Mouse (Mus musculus) hindbrain, embryonic 13.5 days (tissue): ENCODE results near the gene Tuba1a. TPM values are rescaled to one million over a fixed set of nuclear protein-coding genes. Genes with fewer than 3 reads are reported as not detected.
"Not testable (repeated sequence)": the region's sequence is repeated elsewhere in the genome, so short reads cannot be mapped to it uniquely, and the experiment has no call there.

Source experiments
- ATAC-seq: fragments of 200-750 bp; cut with Nextera tagmentation; 2 replicates; pipeline ENCODE4 v1.8.0; 2017; ENCODE audit warnings: moderate TSS enrichment; ENCODE audit not compliant: low FRiP score
- H3K27ac ChIP-seq: fragments of 300-500 bp; sonication (generic); 2 replicates; pipeline ENCODE4 v1.5.1; 2015; ENCODE audit warnings: inconsistent platforms, mild to moderate bottlenecking, moderate library complexity
- H3K27me3 ChIP-seq: fragments of 300-500 bp; sonication (generic); 2 replicates; pipeline ENCODE4 v1.6.1; 2015; ENCODE audit warnings: mild to moderate bottlenecking, inconsistent platforms
- H3K36me3 ChIP-seq: fragments of 300-500 bp; sonication (generic); 2 replicates; pipeline ENCODE4 v1.6.1; 2015; ENCODE audit warnings: mild to moderate bottlenecking, inconsistent platforms
- H3K4me1 ChIP-seq: fragments of 300-500 bp; sonication (generic); replicated peaks from 2 replicates; pipeline ENCODE4 v1.6.1; 2015; ENCODE audit warnings: inconsistent platforms
- H3K4me2 ChIP-seq: fragments of 300-500 bp; sonication (generic); 2 replicates; pipeline ENCODE4 v1.6.1; 2015; ENCODE audit warnings: inconsistent platforms, mild to moderate bottlenecking, moderate library complexity
- H3K4me3 ChIP-seq: fragments of 300-500 bp; sonication (generic); 2 replicates; pipeline ENCODE4 v1.5.1; 2015; ENCODE audit warnings: mild to moderate bottlenecking, inconsistent platforms
- H3K9ac ChIP-seq: fragments of 300-500 bp; sonication (generic); 2 replicates; pipeline ENCODE4 v1.6.1; 2015; ENCODE audit warnings: mild to moderate bottlenecking, inconsistent platforms
- H3K9me3 ChIP-seq: fragments of 300-500 bp; sonication (generic); 2 replicates; pipeline ENCODE4 v1.6.1; 2016; ENCODE audit warnings: inconsistent platforms
- WGBS: fragments of 180-500 bp; shearing (Covaris S2); methylation state at CpG from one replicate; pipeline ENCODE4 v1.1.7; 2015; 5-methylcytosine and 5-hydroxymethylcytosine counted together
- polyA plus RNA-seq: library from polyadenylated mRNA; unstranded; fragments of >200 nt; fragmentation: Nextera tagmentation; extraction: Ambion mirVana; gene quantifications from 2 replicates; pipeline ENCODE4 v1.2.1, GENCODE M21; 2015

Gene Tuba1a
- polyA plus RNA-seq, 1 experiment from 2014 or later: 15,152 TPM

GRCm38 (mm10) chr15:98927566-98927965, 25.9 kb downstream of the Tuba1a start:
- H3K9me3 ChIP-seq: no peaks in the 10 kb centered on the region
- no peak overlapping the region for H3K4me3 ChIP-seq
- no peak overlapping the region for H3K4me2 ChIP-seq
- H3K27ac ChIP-seq: no peak overlapping the region
- no peak overlapping the region for H3K9ac ChIP-seq
- no peak for ATAC-seq
- H3K27me3 ChIP-seq: no peaks in the 10 kb centered on the region
- peaks cover 15% of the 10 kb centered on the region for H3K36me3 ChIP-seq
- H3K4me1 ChIP-seq: peaks cover 10% of the 10 kb centered on the region
- WGBS: 85% methylated on average over 5 of the region's 5 CpGs

GRCm38 (mm10) chr15:98924682-98925081, 28.8 kb downstream of the Tuba1a start:
- Histone ChIP-seq H3K4me3 (no peak overlapping the region), H3K27ac (no peak overlapping the region), H3K36me3 (peaks cover 3% of the 10 kb centered on the region; the same call in 1 of the 2 replicates), H3K27me3 (no peaks in the 10 kb centered on the region), H3K4me1 (peaks cover 2% of the 10 kb centered on the region), H3K9me3 (no peaks in the 10 kb centered on the region), H3K4me2 (no peak overlapping the region), H3K9ac (no peak overlapping the region)
- ATAC-seq: no peak
- WGBS: 86% methylated on average over 3 of the region's 3 CpGs

GRCm38 (mm10) chr15:98923031-98923537, 30.4 kb downstream of the Tuba1a start:
- Histone ChIP-seq H3K27ac (no peak overlapping the region), H3K4me2 (no peak overlapping the region), H3K4me3 (no peak overlapping the region), H3K9me3 (no peaks in the 10 kb centered on the region), H3K36me3 (peaks cover 3% of the 10 kb centered on the region; the same call in 1 of the 2 replicates), H3K9ac (no peak overlapping the region), H3K4me1 (peaks cover 8% of the 10 kb centered on the region), H3K27me3 (no peaks in the 10 kb centered on the region)
- WGBS: 78% methylated on average over 2 of the region's 2 CpGs
- ATAC-seq: no peak

GRCm38 (mm10) chr15:98922581-98922980, 30.9 kb downstream of the Tuba1a start:
- Histone ChIP-seq H3K36me3 (peaks cover 3% of the 10 kb centered on the region; the same call in 1 of the 2 replicates), H3K9me3 (no peaks in the 10 kb centered on the region), H3K9ac (no peak overlapping the region), H3K27me3 (no peaks in the 10 kb centered on the region), H3K27ac (no peak overlapping the region), H3K4me1 (peaks cover 8% of the 10 kb centered on the region), H3K4me3 (no peak overlapping the region), H3K4me2 (no peak overlapping the region)
- 61% methylated on average over 3 of the region's 3 CpGs for WGBS
- ATAC-seq: no peak

- no peak for ATAC-seq
- Histone ChIP-seq H3K36me3 (peaks cover 3% of the 10 kb centered on the region; the same call in 1 of the 2 replicates), H3K9ac (no peak overlapping the region), H3K4me1 (peaks cover 15% of the 10 kb centered on the region), H3K9me3 (no peaks in the 10 kb centered on the region), H3K4me2 (no peak overlapping the region), H3K27me3 (no peaks in the 10 kb centered on the region), H3K4me3 (no peak overlapping the region), H3K27ac (no peak overlapping the region)
- WGBS: 84% methylated on average over 5 of the region's 5 CpGs
These were observed 32.0 kb downstream of the Tuba1a start for GRCm38 (mm10) chr15:98921510-98921909.

- Histone ChIP-seq H3K36me3 (peaks cover 14% of the 10 kb centered on the region), H3K9ac (peak overlapping the region; percentile 64), H3K4me1 (peaks cover 33% of the 10 kb centered on the region), H3K4me3 (peak overlapping the region; percentile 84), H3K27ac (peak overlapping the region; percentile 97), H3K4me2 (peak overlapping the region; percentile 53)
- not testable (repeated sequence) for H3K9me3 ChIP-seq, ATAC-seq, H3K27me3 ChIP-seq
- WGBS: 32% methylated on average over 8 of the region's 8 CpGs
These were observed 35.0 kb downstream of the Tuba1a start for GRCm38 (mm10) chr15:98918499-98918895.

GRCm38 (mm10) chr15:98917538-98918498, 35.7 kb downstream of the Tuba1a start, which contains the start of gene Lmbr1l:
Lmbr1l (minus strand) TSS chr15:98918231.
- H3K36me3 ChIP-seq: peaks cover 21% of the 10 kb centered on the region

GRCm38 (mm10) chr15:98917091-98917490, 36.4 kb downstream of the Tuba1a start:
- no peak for ATAC-seq
- Histone ChIP-seq H3K4me2 (peak overlapping the region; percentile 73), H3K9ac (peak overlapping the region; percentile 93), H3K36me3 (peaks cover 25% of the 10 kb centered on the region), H3K4me1 (peaks cover 33% of the 10 kb centered on the region), H3K4me3 (peak overlapping the region; percentile 84), H3K9me3 (no peaks in the 10 kb centered on the region), H3K27ac (peak overlapping the region; percentile 97), H3K27me3 (no peaks in the 10 kb centered on the region)
- 0% methylated on average over 14 of the region's 14 CpGs for WGBS

More at GRCm38 (mm10) chr15:98917538-98918498, 35.7 kb downstream of the Tuba1a start, which contains the start of gene Lmbr1l:
- Histone ChIP-seq H3K4me2 (peak within 1 kb of the TSS; percentile 73), H3K4me3 (peak within 1 kb of the TSS; percentile 84), H3K27me3 (no peaks in the 10 kb centered on the region), H3K27ac (peak within 1 kb of the TSS; percentile 97), H3K9me3 (no peaks in the 10 kb centered on the region), H3K9ac (peak within 1 kb of the TSS; percentile 93), H3K4me1 (peaks cover 33% of the 10 kb centered on the region)
- WGBS: under 1% methylated on average over 82 of the region's 82 CpGs
- ATAC-seq: peak; percentile 98

- peak overlapping the region; percentile 84 for H3K4me3 ChIP-seq
- H3K9ac ChIP-seq: peak overlapping the region; percentile 93
- H3K27me3 ChIP-seq: no peaks in the 10 kb centered on the region
- H3K27ac ChIP-seq: no peak overlapping the region
- H3K4me2 ChIP-seq: peak overlapping the region; percentile 73
- H3K9me3 ChIP-seq: no peaks in the 10 kb centered on the region
- 91% methylated on average over 4 of the region's 4 CpGs for WGBS
- ATAC-seq: no peak
- H3K4me1 ChIP-seq: peaks cover 33% of the 10 kb centered on the region
- H3K36me3 ChIP-seq: peaks cover 36% of the 10 kb centered on the region
These were observed 37.5 kb downstream of the Tuba1a start for GRCm38 (mm10) chr15:98916016-98916415.

- ATAC-seq: no peak
- Histone ChIP-seq H3K4me1 (peaks cover 33% of the 10 kb centered on the region), H3K4me2 (no peak overlapping the region), H3K27ac (no peak overlapping the region), H3K4me3 (no peak overlapping the region), H3K27me3 (no peaks in the 10 kb centered on the region), H3K9me3 (no peaks in the 10 kb centered on the region), H3K9ac (no peak overlapping the region), H3K36me3 (peaks cover 47% of the 10 kb centered on the region)
- 96% methylated on average over 6 of the region's 6 CpGs for WGBS
These were observed 38.6 kb downstream of the Tuba1a start for GRCm38 (mm10) chr15:98914903-98915302.

GRCm38 (mm10) chr15:98904692-98905091, 48.8 kb downstream of the Tuba1a start:
- H3K4me1 ChIP-seq: no peaks in the 10 kb centered on the region
- no peak overlapping the region for H3K27ac ChIP-seq
- no peaks in the 10 kb centered on the region for H3K9me3 ChIP-seq
- H3K9ac ChIP-seq: 0 out of 2 replicates have a peak overlapping the region, but pooled peaks have one; percentile 39
- 30% methylated on average over 10 of the region's 10 CpGs for WGBS
- H3K4me2 ChIP-seq: no peak overlapping the region
- ATAC-seq: no peak; the same call in 1 of the 2 replicates
- no peak overlapping the region for H3K4me3 ChIP-seq
- H3K36me3 ChIP-seq: peaks cover 72% of the 10 kb centered on the region
- H3K27me3 ChIP-seq: peaks cover 16% of the 10 kb centered on the region

GRCm38 (mm10) chr15:98902600-98902999, 50.9 kb downstream of the Tuba1a start:
- 94% methylated on average over 2 of the region's 2 CpGs for WGBS

More at GRCm38 (mm10) chr15:98902600-98902999, 50.9 kb downstream of the Tuba1a start:
- Histone ChIP-seq H3K4me1 (peaks cover 11% of the 10 kb centered on the region), H3K27ac (no peak overlapping the region), H3K27me3 (peaks cover 37% of the 10 kb centered on the region), H3K4me3 (no peak overlapping the region), H3K9ac (no peak overlapping the region), H3K4me2 (no peak overlapping the region), H3K36me3 (peaks cover 51% of the 10 kb centered on the region), H3K9me3 (no peaks in the 10 kb centered on the region)
- no peak for ATAC-seq
